Mouse (Mus musculus): Measurements from ENCODE around the gene Cox17. TPM values are rescaled to one million over a fixed set of nuclear protein-coding genes. Genes with fewer than 3 reads are reported as not detected.

The Cox17 gene
- polyA plus RNA-seq, 1 experiment from 2014 or later: 274 TPM

DNA sequence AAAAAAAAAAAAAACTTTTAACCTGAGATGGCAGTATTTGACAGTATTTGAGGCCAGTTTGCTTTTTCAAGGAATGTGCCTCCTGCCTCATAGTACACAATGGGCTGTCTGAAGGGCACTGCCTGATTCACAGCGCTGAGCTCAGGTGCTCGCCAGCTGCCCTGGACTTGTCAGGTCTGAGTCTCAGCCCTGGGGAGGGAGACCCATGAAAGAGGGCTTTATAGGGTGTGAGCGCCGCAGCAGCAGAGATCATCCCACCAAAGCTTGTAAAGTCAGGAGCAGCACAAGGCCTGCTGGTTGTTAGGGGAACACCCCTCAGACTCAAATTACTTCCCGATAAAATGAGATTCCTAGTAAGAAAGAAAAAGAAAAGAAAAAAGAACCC lies 39.6 kb upstream of the Cox17 start:
- TF ChIP-seq EP300 (IDR thresholded peaks at IDR 0.05; ENCODE audit: low read depth): no peak
- TF ChIP-seq CTCF (IDR thresholded peaks at IDR 0.05; ENCODE audit: low read depth): no peak
- Histone ChIP-seq H3K4me1 (ENCODE audit: insufficient read depth) (no peaks in the 10 kb centered on the region), H3K27ac (ENCODE audit: low read depth) (no peak overlapping the region), H3K36me3 (replicated peaks; ENCODE audit: insufficient read depth, low read length) (no peaks in the 10 kb centered on the region), H3K9ac (replicated peaks) (no peak overlapping the region), H3K9me3 (ENCODE audit: low read length) (no peaks in the 10 kb centered on the region), H3K4me3 (ENCODE audit: low read depth, low read length) (no peak overlapping the region), H3K27me3 (ENCODE audit: insufficient read depth, low read length) (no peaks in the 10 kb centered on the region), H3K4me2 (ENCODE audit: low read depth, low read length) (no peak overlapping the region)
- ATAC-seq (no peak), DNase-seq (no peak)
- 63% methylated on average over 5 of the region's 5 CpGs for WGBS (ENCODE audit: insufficient replicate concordance)

- H3K27me3 ChIP-seq (ENCODE audit: insufficient read depth, low read length): no peaks in the 10 kb centered on the region
- H3K9ac ChIP-seq (replicated peaks): no peak overlapping the region
- H3K4me3 ChIP-seq (ENCODE audit: low read depth, low read length): no peak overlapping the region
- WGBS (ENCODE audit: insufficient replicate concordance): 42% methylated on average over 7 of the region's 7 CpGs
- TF ChIP-seq EP300 (IDR thresholded peaks at IDR 0.05; ENCODE audit: low read depth) (no peak), CTCF (IDR thresholded peaks at IDR 0.05; ENCODE audit: low read depth) (no peak)
- no peak overlapping the region for H3K27ac ChIP-seq (ENCODE audit: low read depth)
- no peak overlapping the region for H3K4me2 ChIP-seq (ENCODE audit: low read depth, low read length)
- ATAC-seq: no peak
- no peaks in the 10 kb centered on the region for H3K4me1 ChIP-seq (ENCODE audit: insufficient read depth)
- H3K36me3 ChIP-seq (replicated peaks; ENCODE audit: insufficient read depth, low read length): no peaks in the 10 kb centered on the region
- H3K9me3 ChIP-seq (ENCODE audit: low read length): no peaks in the 10 kb centered on the region
- no peak for DNase-seq
Measured at GRCm38 (mm10) chr16:38307651-38308050, 39.1 kb upstream of the Cox17 start.

GRCm38 (mm10) chr16:38308195-38308594 lies 38.6 kb upstream of the Cox17 start:
- H3K36me3 ChIP-seq (replicated peaks; ENCODE audit: insufficient read depth, low read length): no peaks in the 10 kb centered on the region
- H3K27ac ChIP-seq (ENCODE audit: low read depth): no peak overlapping the region
- ATAC-seq (no peak), DNase-seq (no peak)
- H3K27me3 ChIP-seq (ENCODE audit: insufficient read depth, low read length): no peaks in the 10 kb centered on the region
- H3K4me2 ChIP-seq (ENCODE audit: low read depth, low read length): no peak overlapping the region
- H3K4me3 ChIP-seq (ENCODE audit: low read depth, low read length): no peak overlapping the region
- TF ChIP-seq EP300 (IDR thresholded peaks at IDR 0.05; ENCODE audit: low read depth) (no peak), CTCF (IDR thresholded peaks at IDR 0.05; ENCODE audit: low read depth) (no peak)
- no peak overlapping the region for H3K9ac ChIP-seq (replicated peaks)
- no peaks in the 10 kb centered on the region for H3K9me3 ChIP-seq (ENCODE audit: low read length)
- H3K4me1 ChIP-seq (ENCODE audit: insufficient read depth): no peaks in the 10 kb centered on the region
- 82% methylated on average over 11 of the region's 11 CpGs for WGBS (ENCODE audit: insufficient replicate concordance)

GRCm38 (mm10) chr16:38318492-38318891 lies 28.3 kb upstream of the Cox17 start:
- Histone ChIP-seq H3K4me1 (ENCODE audit: insufficient read depth) (no peaks in the 10 kb centered on the region), H3K4me3 (ENCODE audit: low read depth, low read length) (no peak overlapping the region), H3K9me3 (ENCODE audit: low read length) (no peaks in the 10 kb centered on the region), H3K4me2 (ENCODE audit: low read depth, low read length) (no peak overlapping the region), H3K9ac (replicated peaks) (no peak overlapping the region), H3K36me3 (replicated peaks; ENCODE audit: insufficient read depth, low read length) (no peaks in the 10 kb centered on the region), H3K27me3 (ENCODE audit: insufficient read depth, low read length) (no peaks in the 10 kb centered on the region), H3K27ac (ENCODE audit: low read depth) (no peak overlapping the region)
- ATAC-seq (no peak), DNase-seq (no peak)
- no peak for TF ChIP-seq EP300 (IDR thresholded peaks at IDR 0.05; ENCODE audit: low read depth)
- TF ChIP-seq CTCF (IDR thresholded peaks at IDR 0.05; ENCODE audit: low read depth): no peak
- WGBS (ENCODE audit: insufficient replicate concordance): 73% methylated on average over 9 of the region's 9 CpGs

- Histone ChIP-seq H3K27me3 (ENCODE audit: insufficient read depth, low read length) (no peaks in the 10 kb centered on the region), H3K4me1 (ENCODE audit: insufficient read depth) (no peaks in the 10 kb centered on the region), H3K36me3 (replicated peaks; ENCODE audit: insufficient read depth, low read length) (no peaks in the 10 kb centered on the region), H3K9me3 (ENCODE audit: low read length) (no peaks in the 10 kb centered on the region), H3K4me3 (ENCODE audit: low read depth, low read length) (no peak overlapping the region), H3K27ac (ENCODE audit: low read depth) (no peak overlapping the region), H3K4me2 (ENCODE audit: low read depth, low read length) (no peak overlapping the region), H3K9ac (replicated peaks) (no peak overlapping the region)
- ATAC-seq: no peak
- DNase-seq: no peak
- WGBS (ENCODE audit: insufficient replicate concordance): 80% methylated on average over 4 of the region's 4 CpGs
- TF ChIP-seq CTCF (IDR thresholded peaks at IDR 0.05; ENCODE audit: low read depth): no peak
- TF ChIP-seq EP300 (IDR thresholded peaks at IDR 0.05; ENCODE audit: low read depth): no peak
Measured at GRCm38 (mm10) chr16:38319087-38319486, 27.7 kb upstream of the Cox17 start.

- peak; percentile 74 for TF ChIP-seq CTCF (IDR thresholded peaks at IDR 0.05; ENCODE audit: low read depth)
- TF ChIP-seq EP300 (IDR thresholded peaks at IDR 0.05; ENCODE audit: low read depth): no peak
- H3K4me3 ChIP-seq (ENCODE audit: low read depth, low read length): no peak overlapping the region
Measured at GRCm38 (mm10) chr16:38321452-38321935, 25.3 kb upstream of the Cox17 start.

GRCm38 (mm10) chr16:38324311-38324710 lies 22.5 kb upstream of the Cox17 start:
- Histone ChIP-seq H3K27ac (ENCODE audit: low read depth) (no peak overlapping the region), H3K4me3 (ENCODE audit: low read depth, low read length) (no peak overlapping the region), H3K27me3 (ENCODE audit: insufficient read depth, low read length) (no peaks in the 10 kb centered on the region), H3K4me1 (ENCODE audit: insufficient read depth) (no peaks in the 10 kb centered on the region), H3K4me2 (ENCODE audit: low read depth, low read length) (no peak overlapping the region), H3K9ac (replicated peaks) (no peak overlapping the region), H3K9me3 (ENCODE audit: low read length) (no peaks in the 10 kb centered on the region), H3K36me3 (replicated peaks; ENCODE audit: insufficient read depth, low read length) (no peaks in the 10 kb centered on the region)
- 89% methylated on average over 15 of the region's 15 CpGs for WGBS (ENCODE audit: insufficient replicate concordance)
- DNase-seq: no peak
- ATAC-seq: no peak
- TF ChIP-seq CTCF (IDR thresholded peaks at IDR 0.05; ENCODE audit: low read depth): no peak
- TF ChIP-seq EP300 (IDR thresholded peaks at IDR 0.05; ENCODE audit: low read depth): no peak

More at GRCm38 (mm10) chr16:38321452-38321935, 25.3 kb upstream of the Cox17 start:
- no peak overlapping the region for H3K9ac ChIP-seq (replicated peaks)
- no peak overlapping the region for H3K4me2 ChIP-seq (ENCODE audit: low read depth, low read length)
- no peak overlapping the region for H3K27ac ChIP-seq (ENCODE audit: low read depth)
- 24% methylated on average over 17 of the region's 17 CpGs for whole genome bisulfite sequencing (ENCODE audit: insufficient replicate concordance)
- DNase-seq (peak; percentile 57), ATAC-seq (no peak)
- H3K36me3 ChIP-seq (replicated peaks; ENCODE audit: insufficient read depth, low read length): no peaks in the 10 kb centered on the region
- H3K27me3 ChIP-seq (ENCODE audit: insufficient read depth, low read length): no peaks in the 10 kb centered on the region
- no peaks in the 10 kb centered on the region for H3K4me1 ChIP-seq (ENCODE audit: insufficient read depth)
- H3K9me3 ChIP-seq (ENCODE audit: low read length): no peaks in the 10 kb centered on the region

All from liver, postnatal 0 days (tissue).